Mouse (Mus musculus): ENCODE data around the gene Gm16368.
"Not testable (repeated sequence)": the region's sequence is repeated elsewhere in the genome, so short reads cannot be mapped to it uniquely, and the experiment has no call there.

The Gm16368 gene

DNA sequence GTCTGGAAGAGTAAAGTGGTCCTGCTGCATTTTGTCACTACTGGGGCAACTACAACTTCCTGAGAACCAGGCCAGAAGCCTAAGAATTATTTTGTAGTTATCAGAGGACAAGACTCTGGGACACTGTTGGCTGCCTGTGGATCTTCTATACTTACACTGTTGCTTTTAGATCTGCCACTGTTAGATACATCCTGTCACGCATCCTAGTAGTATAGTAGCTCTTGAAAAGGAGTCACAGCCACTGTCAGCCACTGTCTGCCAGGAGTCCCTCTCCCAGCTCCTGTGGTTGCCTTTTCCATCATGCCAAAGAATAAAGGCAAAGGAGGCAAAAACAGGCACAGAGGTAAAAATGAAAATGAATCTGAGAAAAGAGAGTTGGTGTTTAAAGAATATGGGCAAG is at the start of gene Gm16368:
Gene Gm16368 (plus strand): TSS at position 301 of the 400 bp plus-strand sequence.
- not testable (repeated sequence) for DNase-seq (ENCODE audit: low read depth)

DNA sequence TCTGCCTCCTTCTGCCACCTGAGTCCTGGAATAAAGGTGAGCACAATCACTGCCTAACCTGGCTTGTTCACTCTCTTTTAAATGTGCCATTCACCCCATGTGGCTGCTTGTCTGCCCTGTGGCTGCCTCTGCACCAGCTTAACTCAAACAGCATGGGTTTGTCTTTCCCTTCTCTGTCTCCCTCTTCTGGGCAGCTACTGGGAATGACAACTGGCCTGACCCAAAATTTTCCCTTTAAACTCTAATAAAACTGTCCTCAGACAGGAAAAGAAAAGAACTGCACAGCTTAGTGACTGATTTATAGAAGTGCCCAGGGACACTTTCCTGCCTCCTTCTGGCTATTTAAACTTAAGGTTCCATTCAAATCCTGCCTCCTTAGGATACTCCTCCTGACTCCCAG is 44.4 kb upstream of the Gm16368 start:
- not testable (repeated sequence) for DNase-seq (ENCODE audit: low read depth)

DNA sequence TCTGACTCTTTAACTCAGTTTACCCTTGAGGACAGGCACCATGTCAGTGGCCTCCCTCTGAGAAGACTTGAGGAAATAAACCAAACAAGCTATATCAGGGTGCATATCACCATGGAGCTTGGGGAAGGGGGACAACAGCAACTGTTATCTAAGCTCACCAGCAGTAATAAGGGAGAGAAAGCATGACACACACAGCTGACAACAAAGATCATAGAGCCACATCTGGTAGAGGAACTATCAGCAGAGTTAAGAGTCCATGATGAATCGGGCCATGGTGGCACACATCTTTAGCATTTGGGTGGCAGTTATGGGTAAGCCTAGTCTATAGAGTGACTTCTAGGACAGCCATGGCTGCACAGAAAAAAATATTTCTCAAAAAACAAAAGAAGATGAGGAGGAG is 43.8 kb upstream of the Gm16368 start:
- DNase-seq (ENCODE audit: low read depth): not testable (repeated sequence)

DNA sequence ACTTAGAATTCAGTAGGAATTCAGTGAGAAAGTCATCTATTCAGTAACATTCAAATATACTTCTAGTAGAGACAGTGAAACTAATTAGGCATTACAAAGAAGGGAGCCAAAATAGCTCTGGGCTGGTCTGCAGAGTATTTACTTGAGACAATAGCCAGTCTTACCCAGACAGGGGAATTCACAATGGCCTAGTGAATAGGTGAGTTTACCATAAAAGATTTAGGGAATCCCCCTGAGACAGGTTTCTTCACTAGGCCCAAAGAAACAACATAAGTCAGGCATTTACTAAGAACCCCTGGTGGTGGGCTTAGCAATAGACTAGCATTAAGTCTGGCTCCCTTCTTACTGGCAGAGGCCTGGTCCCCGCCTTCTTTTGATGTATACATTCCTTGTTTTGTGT is 38.3 kb upstream of the Gm16368 start:
- not testable (repeated sequence) for DNase-seq (ENCODE audit: low read depth)
